In genomic region chr6:95483127-95483526, GRCm38 (mm10) we compare ENCODE assay signal across 9 mouse cellular contexts.
DNase-seq lines count a peak whose midpoint lies in the region; ATAC-seq and TF ChIP-seq lines count a peak whose summit lies in the region.
"Had no signal": no experiment of that assay in that cellular context is flagged by ENCODE, and none has a peak within 500 bp of the region (broad histone marks: within the 10 kb centered on the region; RNA-seq: fewer than 3 reads in every experiment).

No protein-coding gene starts in this region.

- H3K79me2 ChIP-seq in heart, adult 2 months (replicated peaks; ENCODE audit: control insufficient read depth, insufficient read depth, low read length) = no peaks in the 10 kb centered on the region

- H3K4me2 ChIP-seq in neural tube, embryonic 14.5 days (ENCODE audit: low read depth, low read length) = no peak overlapping the region
- H3K4me2 ChIP-seq: limb, embryonic 12.5 days had no signal

- H3K36me3 ChIP-seq in heart, adult 2 months (ENCODE audit: control insufficient read depth, insufficient read depth, low read length) = no peaks in the 10 kb centered on the region
- peaks cover 6% of the 10 kb centered on the region for H3K36me3 ChIP-seq in heart, embryonic 10.5 days
- H3K36me3 ChIP-seq in neural tube, embryonic 14.5 days (ENCODE audit: control insufficient read depth, insufficient read depth, low read length) = no peaks in the 10 kb centered on the region
- H3K36me3 ChIP-seq: limb, embryonic 12.5 days had no signal

- 60% methylated on average over 6 of the region's 6 CpGs for WGBS in heart, adult 2 months
- 79% methylated on average over 6 of the region's 6 CpGs for WGBS in heart, embryonic 10.5 days
- 74% methylated on average over 6 of the region's 6 CpGs for WGBS in neural tube, embryonic 14.5 days

- H3K9ac ChIP-seq in heart, adult 2 months (ENCODE audit: low read depth, low read length) = no peak overlapping the region
- no peak overlapping the region for H3K9ac ChIP-seq in neural tube, embryonic 14.5 days (replicated peaks; ENCODE audit: low read depth, low read length)
- H3K9ac ChIP-seq: limb, embryonic 12.5 days had no signal

- TF ChIP-seq POLR2A in heart, adult 2 months (IDR thresholded peaks at IDR 0.05; ENCODE audit: insufficient read depth, low read depth, low read length) = no peak

- intact Hi-C loops in heart, adult 2 months (cut with DNase I) = loop anchor here (10.0 kb wide), 1 partner anchor 1522 kb away; no protein-coding TSS in a partner anchor

- DNase-seq in heart, adult 2 months = peak; percentile 35 to 53
- no peak for DNase-seq in heart, embryonic 10.5 days (ENCODE audit: low spot score)
- DNase-seq in ovary, postnatal 14 days (ENCODE audit: low spot score) = peak; percentile 15
- DNase-seq in ovary, postnatal 10 days (ENCODE audit: low spot score) = no peak
- peak; percentile 42 for DNase-seq in gastrocnemius, postnatal 25 days

- no peak for TF ChIP-seq CTCF in heart, adult 2 months (IDR thresholded peaks at IDR 0.05)

- no peak for ATAC-seq in neural tube, embryonic 14.5 days (ENCODE audit: low read depth)
- ATAC-seq in activated CD4-positive, CD25-positive, alpha-beta regulatory T cell, adult 4 months = no peak
- no peak for ATAC-seq in erythroid progenitor cell, adult 5-6 weeks (replicated peaks; ENCODE audit: low FRiP score, poor library complexity, severe bottlenecking)

- TF ChIP-seq EP300 in heart, adult 2 months (IDR thresholded peaks at IDR 0.05; ENCODE audit: insufficient read depth, low read depth, low read length) = no peak

- H3K27ac ChIP-seq in heart, adult 2 months = no peak overlapping the region
- no peak overlapping the region for H3K27ac ChIP-seq in heart, embryonic 10.5 days
- H3K27ac ChIP-seq in neural tube, embryonic 14.5 days (ENCODE audit: low read depth, low read length) = 0 out of 2 replicates have a peak overlapping the region, but pooled peaks have one; percentile 11
- H3K27ac ChIP-seq: limb, embryonic 12.5 days had no signal

- H3K9me3 ChIP-seq in heart, embryonic 10.5 days = no peaks in the 10 kb centered on the region
- H3K9me3 ChIP-seq in neural tube, embryonic 14.5 days (ENCODE audit: control insufficient read depth, low read length) = no peaks in the 10 kb centered on the region

- H3K27me3 ChIP-seq in heart, adult 2 months (ENCODE audit: control insufficient read depth, insufficient read depth, low read length) = no peaks in the 10 kb centered on the region
- no peaks in the 10 kb centered on the region for H3K27me3 ChIP-seq in heart, embryonic 10.5 days (ENCODE audit: insufficient read depth, poor library complexity, severe bottlenecking)
- no peaks in the 10 kb centered on the region for H3K27me3 ChIP-seq in neural tube, embryonic 14.5 days (ENCODE audit: control insufficient read depth, insufficient read depth, low read length)
- H3K27me3 ChIP-seq: limb, embryonic 12.5 days had no signal

- H3K4me1 ChIP-seq in heart, adult 2 months (ENCODE audit: control insufficient read depth, insufficient read depth, low read length) = no peaks in the 10 kb centered on the region
- H3K4me1 ChIP-seq in heart, embryonic 10.5 days = no peaks in the 10 kb centered on the region
- H3K4me1 ChIP-seq in neural tube, embryonic 14.5 days (ENCODE audit: control insufficient read depth, insufficient read depth, low read length) = 0 out of 2 replicates have a peak, but pooled peaks cover 7% of the 10 kb centered on the region
- H3K4me1 ChIP-seq: limb, embryonic 12.5 days had no signal

- H3K4me3 ChIP-seq in heart, adult 2 months = no peak overlapping the region
- H3K4me3 ChIP-seq in heart, embryonic 10.5 days = no peak overlapping the region
- no peak overlapping the region for H3K4me3 ChIP-seq in neural tube, embryonic 14.5 days (ENCODE audit: low read depth, low read length)
- H3K4me3 ChIP-seq: limb, embryonic 12.5 days had no signal

Comparison
In these comparisons a context has a peak if more than half of its experiments do, and no peak if none do; other contexts are left out.
1. DNase-seq: peak in heart, adult 2 months (2 of 2), ovary, postnatal 14 days (single experiment) and gastrocnemius, postnatal 25 days (single experiment); none in heart, embryonic 10.5 days (single experiment) and ovary, postnatal 10 days (single experiment).